Mouse (Mus musculus) ES-E14 (cell line): ENCODE measurements around the gene Olfr1209.

ENCODE experiments used
- CHD2 ChIP-seq: IDR thresholded peaks from 2 replicates; pipeline ENCODE4 v1.6.1; 2014; ENCODE audit warnings: mild to moderate bottlenecking, low read depth, low read length, inconsistent platforms
- HCFC1 ChIP-seq: IDR thresholded peaks from 2 replicates; pipeline ENCODE4 v1.6.1; 2012; ENCODE audit warnings: low read length, inconsistent platforms, borderline replicate concordance; ENCODE audit not compliant: insufficient read depth
- MAFK ChIP-seq: IDR thresholded peaks from 2 replicates; pipeline ENCODE4 v1.6.1; 2014; ENCODE audit warnings: mild to moderate bottlenecking, low read depth, low read length, inconsistent platforms; ENCODE audit not compliant: insufficient read depth
- ZC3H11A ChIP-seq: IDR thresholded peaks from 2 replicates; pipeline ENCODE4 v1.6.1; 2012; ENCODE audit warnings: low read depth, mild to moderate bottlenecking, inconsistent platforms, low read length, borderline replicate concordance

- TF ChIP-seq HCFC1 (no peak), CHD2 (no peak), MAFK (no peak), ZC3H11A (no peak)
Observed at GRCm38 (mm10) chr2:88953669-88954068, 38.7 kb upstream of the Olfr1209 start, which contains the start of gene Olfr1212.
